16 mouse cellular contexts compared by ENCODE assay signal in the genomic region with DNA sequence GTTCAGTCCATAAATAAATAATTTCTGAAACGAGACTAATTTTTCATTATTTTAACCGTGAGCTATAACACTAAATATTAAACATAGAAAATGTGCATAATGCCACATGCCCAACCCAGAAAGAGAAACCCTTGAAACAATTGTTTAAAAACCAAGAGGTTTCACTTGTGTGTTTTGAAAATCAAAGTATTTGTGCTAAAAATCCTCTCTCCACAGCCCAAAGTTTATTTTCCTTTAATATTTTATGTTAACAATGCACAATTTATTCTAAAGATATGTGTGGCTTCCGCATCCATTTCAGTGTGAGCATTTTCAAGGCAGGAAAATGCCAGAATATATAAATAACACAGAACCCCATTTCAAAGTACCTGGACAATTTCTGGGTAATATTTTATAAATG.
DNase-seq lines count a peak whose midpoint lies in the region; ATAC-seq and TF ChIP-seq lines count a peak whose summit lies in the region.
"Had no signal": no experiment of that assay in that cellular context is flagged by ENCODE, and none has a peak within 500 bp of the region (broad histone marks: within the 10 kb centered on the region; RNA-seq: fewer than 3 reads in every experiment).

No protein-coding gene starts in this region.

- H3K4me2 ChIP-seq in kidney, embryonic 15.5 days = no peak overlapping the region

- H3K4me1 ChIP-seq in cerebellum, adult 2 months (ENCODE audit: control insufficient read depth, insufficient read depth, low read length) = peaks cover 5% of the 10 kb centered on the region; the same call in 1 of the 2 replicates
- H3K4me1 ChIP-seq in kidney, embryonic 15.5 days = peaks cover 53% of the 10 kb centered on the region

- H3K4me3 ChIP-seq in cerebellum, adult 2 months (replicated peaks; ENCODE audit: insufficient read depth, low read depth, low read length) = peak overlapping the region; percentile 48
- H3K4me3 ChIP-seq in kidney, embryonic 15.5 days (replicated peaks) = no peak overlapping the region
- H3K4me3 ChIP-seq: liver, embryonic 13.5 days had no signal

- no peaks in the 10 kb centered on the region for H3K27me3 ChIP-seq in cerebellum, adult 2 months (ENCODE audit: control insufficient read depth, insufficient read depth, low read length)
- peaks cover 35% of the 10 kb centered on the region for H3K27me3 ChIP-seq in kidney, embryonic 15.5 days

- TF ChIP-seq CTCF in cerebellum, adult 2 months (IDR thresholded peaks at IDR 0.05; ENCODE audit: borderline replicate concordance, insufficient read depth, low read depth, low read length) = no peak

- no peak overlapping the region for H3K9ac ChIP-seq in kidney, embryonic 15.5 days
- H3K9ac ChIP-seq: liver, embryonic 13.5 days had no signal

- ATAC-seq in kidney, embryonic 15.5 days (replicated peaks; ENCODE audit: low FRiP score) = no peak
- ATAC-seq in activated CD4-positive, CD25-positive, alpha-beta regulatory T cell, adult 4 months = no peak

- 22% methylated on average over 3 of the region's 3 CpGs for WGBS in cerebellum, adult 2 months
- WGBS in kidney, embryonic 15.5 days = 19% methylated on average over 3 of the region's 3 CpGs

- no peak for DNase-seq in cerebellum, adult 2 months
- DNase-seq in cerebellum, postnatal 36 days = no peak
- DNase-seq in kidney, postnatal 4 days = no peak
- DNase-seq in retina, embryonic 14.5 days (ENCODE audit: low spot score) = peak; percentile 17
- DNase-seq in retina, postnatal 1 day = no peak
- DNase-seq in thymus, postnatal 14 days = no peak
- DNase-seq: cerebellum, adult 8-10 months; heart, adult 18-20 months; heart, postnatal 4 days; layer of hippocampus, postnatal 36 days; left cerebral cortex, postnatal 4 days; liver, embryonic 13.5 days had no signal

- no peaks in the 10 kb centered on the region for H3K9me3 ChIP-seq in kidney, embryonic 15.5 days (replicated peaks)
- H3K9me3 ChIP-seq: forebrain, embryonic 10.5 days; liver, embryonic 13.5 days had no signal

- H3K36me3 ChIP-seq in kidney, embryonic 15.5 days = no peaks in the 10 kb centered on the region
- H3K36me3 ChIP-seq: forebrain, embryonic 10.5 days; liver, embryonic 13.5 days had no signal

- TF ChIP-seq POLR2A in cerebellum, adult 2 months (IDR thresholded peaks at IDR 0.05; ENCODE audit: borderline replicate concordance, insufficient read depth, low read length) = no peak

- no peak overlapping the region for H3K27ac ChIP-seq in cerebellum, adult 2 months (ENCODE audit: insufficient read depth, low read length)
- 0 out of 2 replicates have a peak overlapping the region, but pooled peaks have one; percentile 27 for H3K27ac ChIP-seq in kidney, embryonic 15.5 days
- H3K27ac ChIP-seq: forebrain, embryonic 10.5 days; liver, embryonic 13.5 days; macrophage had no signal
